Mouse (Mus musculus): ENCODE data around the gene Asgr1. TPM values are rescaled to one million over a fixed set of nuclear protein-coding genes. Genes with fewer than 3 reads are reported as not detected.

The Asgr1 gene
- total RNA-seq, 2 experiments from 2014 or later = not detected

Other genes starting within 250 kb of the Asgr1 start
Only the 30 nearest of the 35 such genes appear.
- 240 and 307 TPM in 2 replicates for gene Tmem256, start 215.6 kb upstream of the Asgr1 start, total RNA-seq (2015)
- gene Tmem256, start 215.6 kb upstream of the Asgr1 start, total RNA-seq (2017) = 174 and 238 TPM in 2 replicates
- gene Plscr3, start 207.7 kb upstream of the Asgr1 start, total RNA-seq (2015) = 60.6 and 62.2 TPM in 2 replicates
- gene Plscr3, start 207.7 kb upstream of the Asgr1 start, total RNA-seq (2017) = 29.1 and 32.9 TPM in 2 replicates
- 0.32 TPM in 1 of 2 replicates, not detected in the other for gene Tnk1, start 195.4 kb upstream of the Asgr1 start, total RNA-seq (2015)
- gene Tnk1, start 195.4 kb upstream of the Asgr1 start, total RNA-seq (2017) = 0.54 TPM in 1 of 2 replicates, not detected in the other
- not detected in 2 replicates for gene Tmem95, start 176.1 kb upstream of the Asgr1 start, total RNA-seq (2015)
- gene Tmem95, start 176.1 kb upstream of the Asgr1 start, total RNA-seq (2017) = not detected in 2 replicates
- gene Kctd11, start 172.7 kb upstream of the Asgr1 start, total RNA-seq (2015) = 1.1 and 2.3 TPM in 2 replicates
- 0.88 and 1.9 TPM in 2 replicates for gene Kctd11, start 172.7 kb upstream of the Asgr1 start, total RNA-seq (2017)
- 23.6 and 24.7 TPM in 2 replicates for gene Acap1, start 158.5 kb upstream of the Asgr1 start, total RNA-seq (2015)
- gene Acap1, start 158.5 kb upstream of the Asgr1 start, total RNA-seq (2017) = 59.2 and 67.5 TPM in 2 replicates
- gene 2810408A11Rik, start 153.1 kb upstream of the Asgr1 start, total RNA-seq (2015) = 1.9 and 3.0 TPM in 2 replicates
- gene 2810408A11Rik, start 153.1 kb upstream of the Asgr1 start, total RNA-seq (2017) = 1.7 and 6.6 TPM in 2 replicates
- 9.5 and 11.0 TPM in 2 replicates for gene Neurl4, start 153.0 kb upstream of the Asgr1 start, total RNA-seq (2015)
- gene Neurl4, start 153.0 kb upstream of the Asgr1 start, total RNA-seq (2017) = 20.2 and 21.6 TPM in 2 replicates
- gene Gps2, start 140.2 kb upstream of the Asgr1 start, total RNA-seq (2015) = 106 and 114 TPM in 2 replicates
- gene Gps2, start 140.2 kb upstream of the Asgr1 start, total RNA-seq (2017) = 46.2 and 56.3 TPM in 2 replicates
- 1,355 and 1,412 TPM in 2 replicates for gene Eif5a, start 132.1 kb upstream of the Asgr1 start, total RNA-seq (2015)
- 1,221 and 1,257 TPM in 2 replicates for gene Eif5a, start 132.1 kb upstream of the Asgr1 start, total RNA-seq (2017)
- 0.32 TPM in 1 of 2 replicates, not detected in the other for gene Ybx2, start 118.3 kb upstream of the Asgr1 start, total RNA-seq (2015)
- not detected in 2 replicates for gene Ybx2, start 118.3 kb upstream of the Asgr1 start, total RNA-seq (2017)
- 0.22 TPM in 1 of 2 replicates, not detected in the other for gene Slc2a4, start 105.9 kb upstream of the Asgr1 start, total RNA-seq (2015)
- gene Slc2a4, start 105.9 kb upstream of the Asgr1 start, total RNA-seq (2017) = not detected in 2 replicates
- not detected in 2 replicates for gene Cldn7, start 89.3 kb upstream of the Asgr1 start, total RNA-seq (2015)
- not detected in 2 replicates for gene Cldn7, start 89.3 kb upstream of the Asgr1 start, total RNA-seq (2017)
- gene Ctdnep1, start 72.9 kb upstream of the Asgr1 start, total RNA-seq (2015) = 131 and 135 TPM in 2 replicates
- 28.7 and 33.7 TPM in 2 replicates for gene Ctdnep1, start 72.9 kb upstream of the Asgr1 start, total RNA-seq (2017)
- gene Elp5, start 71.6 kb upstream of the Asgr1 start, total RNA-seq (2015) = 110 and 129 TPM in 2 replicates
- 57.5 and 66.1 TPM in 2 replicates for gene Elp5, start 71.6 kb upstream of the Asgr1 start, total RNA-seq (2017)
- gene Gabarap, start 62.9 kb upstream of the Asgr1 start, total RNA-seq (2015) = 387 and 444 TPM in 2 replicates
- gene Gabarap, start 62.9 kb upstream of the Asgr1 start, total RNA-seq (2017) = 242 and 274 TPM in 2 replicates
- gene Phf23, start 58.3 kb upstream of the Asgr1 start, total RNA-seq (2015) = 34.5 and 37.9 TPM in 2 replicates
- 31.7 and 40.0 TPM in 2 replicates for gene Phf23, start 58.3 kb upstream of the Asgr1 start, total RNA-seq (2017)
- gene Dvl2, start 53.5 kb upstream of the Asgr1 start, total RNA-seq (2015) = 9.5 and 9.8 TPM in 2 replicates
- 9.5 and 14.7 TPM in 2 replicates for gene Dvl2, start 53.5 kb upstream of the Asgr1 start, total RNA-seq (2017)
- 28.7 and 45.7 TPM in 2 replicates for gene Acadvl, start 38.7 kb upstream of the Asgr1 start, total RNA-seq (2015)
- gene Acadvl, start 38.7 kb upstream of the Asgr1 start, total RNA-seq (2017) = 43.6 and 49.1 TPM in 2 replicates
- 5.8 and 6.7 TPM in 2 replicates for gene Dlg4, start 37.1 kb upstream of the Asgr1 start, total RNA-seq (2015)
- gene Dlg4, start 37.1 kb upstream of the Asgr1 start, total RNA-seq (2017) = 3.8 and 4.1 TPM in 2 replicates
- gene Asgr2, start 38.6 kb downstream of the Asgr1 start, total RNA-seq (2015) = not detected in 2 replicates
- 0.62 TPM in 1 of 2 replicates, not detected in the other for gene Asgr2, start 38.6 kb downstream of the Asgr1 start, total RNA-seq (2017)
- 25.7 and 30.7 TPM in 2 replicates for gene Mgl2, start 76.2 kb downstream of the Asgr1 start, total RNA-seq (2015)
- gene Mgl2, start 76.2 kb downstream of the Asgr1 start, total RNA-seq (2017) = 29.3 and 36.6 TPM in 2 replicates
- 4.4 and 6.0 TPM in 2 replicates for gene Clec10a, start 102.1 kb downstream of the Asgr1 start, total RNA-seq (2015)
- gene Clec10a, start 102.1 kb downstream of the Asgr1 start, total RNA-seq (2017) = 7.4 and 7.5 TPM in 2 replicates
- not detected in 2 replicates for gene Slc16a11, start 158.7 kb downstream of the Asgr1 start, total RNA-seq (2015)
- not detected in 2 replicates for gene Slc16a11, start 158.7 kb downstream of the Asgr1 start, total RNA-seq (2017)
- gene Slc16a13, start 167.0 kb downstream of the Asgr1 start, total RNA-seq (2015) = 4.4 and 7.0 TPM in 2 replicates
- 2.5 and 4.6 TPM in 2 replicates for gene Slc16a13, start 167.0 kb downstream of the Asgr1 start, total RNA-seq (2017)
- gene Bcl6b, start 175.7 kb downstream of the Asgr1 start, total RNA-seq (2015) = 0.17 TPM in 1 of 2 replicates, not detected in the other
- gene Bcl6b, start 175.7 kb downstream of the Asgr1 start, total RNA-seq (2017) = not detected in 2 replicates
- gene 0610010K14Rik, start 183.8 kb downstream of the Asgr1 start, total RNA-seq (2015) = 73.4 and 77.3 TPM in 2 replicates
- gene 0610010K14Rik, start 183.8 kb downstream of the Asgr1 start, total RNA-seq (2017) = 24.4 and 31.2 TPM in 2 replicates
- gene Gm21988, start 185.7 kb downstream of the Asgr1 start, total RNA-seq (2015) = 3.4 and 4.1 TPM in 2 replicates
- 0.10 and 2.4 TPM in 2 replicates for gene Gm21988, start 185.7 kb downstream of the Asgr1 start, total RNA-seq (2017)
- 134 and 151 TPM in 2 replicates for gene Rnasek, start 185.8 kb downstream of the Asgr1 start, total RNA-seq (2015)
- 19.3 and 29.4 TPM in 2 replicates for gene Rnasek, start 185.8 kb downstream of the Asgr1 start, total RNA-seq (2017)
- 0.27 TPM in 1 of 2 replicates, not detected in the other for gene Alox12, start 201.3 kb downstream of the Asgr1 start, total RNA-seq (2015)
- gene Alox12, start 201.3 kb downstream of the Asgr1 start, total RNA-seq (2017) = not detected in 2 replicates